Mouse (Mus musculus): ENCODE measurements at regions not wholly inside any gene's neighbourhood (a gene's known extent, or its start where the extent isn't known, plus 50 kb on each side); places are given as distances from the start of the nearest gene placed in this dataset.

GRCm38 (mm10) chr3:29774365-29774764, 692.5 kb downstream of the Egfem1 start:
- no peak for DNase-seq (ENCODE audit: low spot score)
- no peaks in the 10 kb centered on the region for H3K36me3 ChIP-seq (ENCODE audit: control insufficient read depth, insufficient read depth, low read length)
- H3K4me3 ChIP-seq (ENCODE audit: low read depth, low read length) = no peak overlapping the region
- no peaks in the 10 kb centered on the region for H3K4me1 ChIP-seq (ENCODE audit: control insufficient read depth, insufficient read depth, low read length)
- H3K27me3 ChIP-seq (replicated peaks; ENCODE audit: control insufficient read depth, insufficient read depth, low read length) = no peaks in the 10 kb centered on the region
- 66% methylated on average over 3 of the region's 3 CpGs for WGBS
- H3K9ac ChIP-seq (ENCODE audit: low read depth, low read length) = no peak overlapping the region
- no peak for ATAC-seq (ENCODE audit: low read depth)
- no peaks in the 10 kb centered on the region for H3K9me3 ChIP-seq (ENCODE audit: control insufficient read depth, low read length)
- H3K27ac ChIP-seq (replicated peaks; ENCODE audit: low read depth, low read length) = no peak overlapping the region
- H3K4me2 ChIP-seq (ENCODE audit: low read depth, low read length) = no peak overlapping the region

- Histone ChIP-seq H3K9me3 (ENCODE audit: control insufficient read depth, low read length) (no peaks in the 10 kb centered on the region), H3K36me3 (ENCODE audit: control insufficient read depth, insufficient read depth, low read length) (no peaks in the 10 kb centered on the region), H3K9ac (ENCODE audit: low read depth, low read length) (no peak overlapping the region), H3K27ac (replicated peaks; ENCODE audit: low read depth, low read length) (no peak overlapping the region), H3K4me1 (ENCODE audit: control insufficient read depth, insufficient read depth, low read length) (no peaks in the 10 kb centered on the region), H3K4me2 (ENCODE audit: low read depth, low read length) (no peak overlapping the region), H3K4me3 (ENCODE audit: low read depth, low read length) (no peak overlapping the region), H3K27me3 (replicated peaks; ENCODE audit: control insufficient read depth, insufficient read depth, low read length) (no peaks in the 10 kb centered on the region)
- no peak for ATAC-seq (ENCODE audit: low read depth)
- DNase-seq (ENCODE audit: low spot score) = no peak
- 82% methylated on average over 1 of the region's 1 CpGs for WGBS
Measured at GRCm38 (mm10) chr3:29771194-29771593, 689.4 kb downstream of the Egfem1 start.

DNA sequence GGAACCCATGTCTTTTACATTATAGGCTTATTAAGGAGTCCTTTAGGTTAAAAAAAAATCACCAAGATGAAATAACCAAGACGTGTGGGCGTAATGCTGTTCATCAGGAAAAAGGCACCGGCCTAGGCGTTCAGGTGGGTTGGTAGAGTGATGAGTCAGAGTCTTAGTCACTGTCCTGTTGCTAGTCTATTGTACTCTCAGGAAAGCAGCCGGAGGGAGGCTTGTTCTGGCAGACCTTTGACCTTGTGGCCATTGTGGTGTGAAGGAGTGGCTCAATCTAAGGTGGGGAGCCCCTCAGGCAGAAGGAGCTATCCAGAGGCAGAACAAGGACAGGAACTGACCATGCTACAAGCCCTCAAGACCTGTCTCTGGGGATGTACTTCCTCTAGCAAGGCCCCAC, 686.8 kb downstream of the Egfem1 start:
- no peak for ATAC-seq (ENCODE audit: low read depth)
- no peaks in the 10 kb centered on the region for H3K9me3 ChIP-seq (ENCODE audit: control insufficient read depth, low read length)
- H3K4me3 ChIP-seq (ENCODE audit: low read depth, low read length) = no peak overlapping the region
- H3K4me2 ChIP-seq (ENCODE audit: low read depth, low read length) = no peak overlapping the region
- H3K36me3 ChIP-seq (ENCODE audit: control insufficient read depth, insufficient read depth, low read length) = no peaks in the 10 kb centered on the region
- no peak for DNase-seq (ENCODE audit: low spot score)
- no peaks in the 10 kb centered on the region for H3K27me3 ChIP-seq (replicated peaks; ENCODE audit: control insufficient read depth, insufficient read depth, low read length)
- 79% methylated on average over 5 of the region's 5 CpGs for WGBS
- H3K9ac ChIP-seq (ENCODE audit: low read depth, low read length) = no peak overlapping the region
- H3K27ac ChIP-seq (replicated peaks; ENCODE audit: low read depth, low read length) = no peak overlapping the region
- H3K4me1 ChIP-seq (ENCODE audit: control insufficient read depth, insufficient read depth, low read length) = no peaks in the 10 kb centered on the region

GRCm38 (mm10) chr3:29764021-29764420, 682.2 kb downstream of the Egfem1 start:
- Histone ChIP-seq H3K4me3 (ENCODE audit: low read depth, low read length) (no peak overlapping the region), H3K9ac (ENCODE audit: low read depth, low read length) (no peak overlapping the region), H3K36me3 (ENCODE audit: control insufficient read depth, insufficient read depth, low read length) (no peaks in the 10 kb centered on the region), H3K27ac (replicated peaks; ENCODE audit: low read depth, low read length) (no peak overlapping the region), H3K4me1 (ENCODE audit: control insufficient read depth, insufficient read depth, low read length) (no peaks in the 10 kb centered on the region), H3K27me3 (replicated peaks; ENCODE audit: control insufficient read depth, insufficient read depth, low read length) (no peaks in the 10 kb centered on the region), H3K9me3 (ENCODE audit: control insufficient read depth, low read length) (no peaks in the 10 kb centered on the region), H3K4me2 (ENCODE audit: low read depth, low read length) (no peak overlapping the region)
- 97% methylated on average over 3 of the region's 3 CpGs for WGBS
- DNase-seq (ENCODE audit: low spot score) (no peak), ATAC-seq (ENCODE audit: low read depth) (no peak)

- Histone ChIP-seq H3K4me2 (ENCODE audit: low read depth, low read length) (no peak overlapping the region), H3K27me3 (replicated peaks; ENCODE audit: control insufficient read depth, insufficient read depth, low read length) (no peaks in the 10 kb centered on the region), H3K27ac (replicated peaks; ENCODE audit: low read depth, low read length) (no peak overlapping the region; the same call in 1 of the 2 replicates), H3K4me1 (ENCODE audit: control insufficient read depth, insufficient read depth, low read length) (peaks cover 7% of the 10 kb centered on the region; the same call in 1 of the 2 replicates), H3K4me3 (ENCODE audit: low read depth, low read length) (no peak overlapping the region), H3K9me3 (ENCODE audit: control insufficient read depth, low read length) (no peaks in the 10 kb centered on the region), H3K36me3 (ENCODE audit: control insufficient read depth, insufficient read depth, low read length) (no peaks in the 10 kb centered on the region), H3K9ac (ENCODE audit: low read depth, low read length) (no peak overlapping the region)
- DNase-seq (ENCODE audit: low spot score) = peak; percentile 90
- 42% methylated on average over 8 of the region's 8 CpGs for WGBS
- ATAC-seq (ENCODE audit: low read depth) = peak; percentile 79; the same call in 1 of the 2 replicates
Measured at GRCm38 (mm10) chr3:29757821-29758494, 676.1 kb downstream of the Egfem1 start.
